Mouse (Mus musculus) T-helper 17 cell (primary cell): ENCODE results near the gene Klf11.
"Not testable (repeated sequence)": the region's sequence is repeated elsewhere in the genome, so short reads cannot be mapped to it uniquely, and the experiment has no call there.

Experiments used
- in situ Hi-C, 2 experiments: fragments of 300-600 bp; cut with MboI, MseI; formaldehyde crosslinking; loops; 1 replicate in 1 of 2; 2 replicates in 1 of 2; pipeline ENCODE4 v1.15.1; 2025; ENCODE audit warnings: high pct_unique_total_duplicates in 2 of 2

Klf11 gene

GRCm38 (mm10) chr12:24651063-24651557, at the start of gene Klf11:
Gene Klf11, plus strand, starts transcription at chr12:24651274.
- in situ Hi-C loops, result loop anchor here in 1 of 2 experiments (5.0 kb wide), 1 partner anchor 51 kb away; no protein-coding TSS in a partner anchor

DNA sequence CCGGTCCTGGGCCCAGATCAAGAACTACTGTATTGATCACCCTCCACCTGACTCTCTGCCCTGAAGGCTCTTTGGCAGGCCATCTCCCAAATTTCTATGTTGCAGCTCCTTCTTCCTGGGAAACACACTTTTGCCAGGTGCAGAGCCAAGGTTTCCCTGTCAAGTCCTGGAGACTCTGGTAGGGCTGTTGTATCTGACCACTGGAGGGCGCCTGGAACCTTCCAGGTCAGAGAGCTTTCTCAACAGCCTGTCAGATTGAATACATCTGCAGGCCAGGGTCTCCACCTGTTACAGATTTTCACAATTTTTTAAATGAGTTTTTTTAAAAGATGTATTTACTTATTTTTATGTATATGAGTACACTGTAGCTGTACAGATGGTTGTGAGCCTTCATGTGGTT, 47.8 kb upstream of the Klf11 start:
- in situ Hi-C loops, result loop anchor here in 1 of 2 experiments (5.0 kb wide), 1 partner anchor 36 kb away; no protein-coding TSS in a partner anchor

DNA sequence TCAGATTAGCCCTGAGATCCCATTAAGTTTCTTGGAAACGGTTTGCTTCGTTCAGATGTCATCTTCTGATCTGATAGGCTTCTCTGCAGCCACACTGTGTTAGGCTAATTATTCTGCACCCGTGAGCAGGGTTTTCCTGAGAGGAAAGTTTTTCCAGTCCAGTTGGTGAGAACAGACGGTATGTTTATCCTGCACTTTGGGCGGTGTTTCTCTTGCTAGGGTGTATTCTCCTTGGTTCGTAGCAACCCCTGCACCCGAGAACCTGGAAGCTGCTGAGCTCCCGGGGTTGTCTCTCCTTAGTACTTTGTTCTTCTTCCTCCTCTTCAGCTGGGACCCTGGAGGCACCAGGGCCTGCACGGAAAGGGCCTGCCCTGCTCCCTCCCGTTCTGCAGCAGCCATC, 44.9 kb upstream of the Klf11 start:
- in situ Hi-C loops, result loop anchor here (5.0 kb wide), 3 partner anchors 91 to 149 kb away; no protein-coding TSS in a partner anchor

GRCm38 (mm10) chr12:24612591-24612990, 38.5 kb upstream of the Klf11 start:
- in situ Hi-C loops, result no loop called here

GRCm38 (mm10) chr12:24614452-24615075, 36.5 kb upstream of the Klf11 start:
- in situ Hi-C loops, result no loop called here

DNA sequence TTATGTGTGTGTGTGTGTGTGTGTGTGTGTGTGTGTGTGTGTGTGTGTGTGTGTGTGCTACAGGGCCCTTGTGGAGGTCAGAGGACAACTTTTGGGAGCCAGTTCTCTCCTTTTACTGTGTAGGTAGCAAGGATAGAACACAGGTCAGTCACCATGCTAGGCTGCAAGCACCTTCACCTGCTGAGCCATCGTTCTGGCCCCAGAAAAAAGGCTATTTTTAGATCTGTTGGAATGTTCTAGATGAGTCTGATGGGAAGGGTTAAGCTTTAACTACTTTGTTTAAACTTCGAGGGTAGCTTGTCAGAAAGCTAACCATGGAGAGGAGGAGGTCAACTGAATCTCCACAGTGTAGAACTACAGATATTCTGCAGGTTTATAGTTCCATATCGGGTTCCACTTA, 35.9 kb upstream of the Klf11 start:
- in situ Hi-C loops, result no loop called here

GRCm38 (mm10) chr12:24619436-24619835, 31.6 kb upstream of the Klf11 start:
- in situ Hi-C loops, result no loop called here

DNA sequence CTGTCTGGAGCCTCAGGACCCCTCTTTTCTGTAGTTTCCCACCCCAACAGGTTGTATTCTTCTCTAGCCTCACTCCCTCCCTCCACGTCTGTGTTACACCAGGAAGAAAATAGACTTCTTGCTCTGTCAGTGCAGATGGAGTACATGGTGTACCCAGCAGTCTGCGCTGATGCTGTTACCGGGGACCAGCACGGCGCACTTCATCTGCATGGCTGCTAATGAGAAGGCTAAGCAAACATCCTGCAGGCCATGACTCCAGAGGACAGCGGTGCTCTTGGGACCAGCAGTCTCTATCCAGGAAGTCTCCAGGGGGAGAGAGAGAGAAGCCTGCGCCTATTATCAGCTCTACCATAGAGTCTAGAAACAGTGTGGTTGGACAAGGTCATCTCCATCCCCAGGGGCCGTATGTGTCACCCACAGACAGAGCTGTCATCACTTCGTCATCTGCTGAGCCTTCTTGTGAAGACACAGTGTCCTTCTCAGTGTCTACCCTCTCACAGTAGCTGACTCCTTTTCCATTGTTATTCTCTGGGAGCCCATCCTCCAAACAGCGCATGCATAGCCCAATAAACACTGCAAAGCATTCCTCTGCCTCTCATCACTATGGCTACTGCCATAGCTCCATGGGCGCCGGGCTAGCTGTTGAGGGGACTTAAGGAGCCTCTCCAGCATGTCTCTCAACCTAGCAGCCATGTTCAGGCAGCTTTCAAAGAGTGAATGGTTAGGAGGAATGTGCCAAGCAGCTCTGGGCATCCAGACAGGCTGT, 27.4 kb upstream of the Klf11 start:
- in situ Hi-C loops, result no loop called here

GRCm38 (mm10) chr12:24626401-24626800, 24.7 kb upstream of the Klf11 start:
- in situ Hi-C loops, result no loop called here

GRCm38 (mm10) chr12:24627215-24627614, 23.9 kb upstream of the Klf11 start:
- in situ Hi-C loops, result no loop called here

GRCm38 (mm10) chr12:24630220-24630619, 20.9 kb upstream of the Klf11 start:
- in situ Hi-C loops, result no loop called here

DNA sequence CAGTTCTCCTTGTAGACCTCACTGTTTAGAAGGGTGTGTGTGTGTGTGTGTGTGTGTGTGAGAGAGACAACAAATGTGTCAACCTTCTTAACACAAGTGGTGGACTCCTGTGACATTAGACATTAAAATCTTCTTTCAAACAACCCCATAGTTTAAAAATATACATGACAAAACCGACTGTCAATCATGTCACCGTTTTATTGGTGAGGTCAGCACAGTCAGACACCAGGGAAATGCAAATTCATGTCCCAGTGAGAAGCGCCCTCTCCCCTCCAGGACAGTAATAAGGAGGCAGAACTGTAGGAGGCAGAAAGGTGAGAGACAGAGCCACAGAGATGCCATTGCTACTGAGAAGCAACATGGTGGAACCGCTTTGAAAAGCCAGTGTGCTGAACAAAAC, 18.7 kb upstream of the Klf11 start:
- in situ Hi-C loops, result no loop called here

DNA sequence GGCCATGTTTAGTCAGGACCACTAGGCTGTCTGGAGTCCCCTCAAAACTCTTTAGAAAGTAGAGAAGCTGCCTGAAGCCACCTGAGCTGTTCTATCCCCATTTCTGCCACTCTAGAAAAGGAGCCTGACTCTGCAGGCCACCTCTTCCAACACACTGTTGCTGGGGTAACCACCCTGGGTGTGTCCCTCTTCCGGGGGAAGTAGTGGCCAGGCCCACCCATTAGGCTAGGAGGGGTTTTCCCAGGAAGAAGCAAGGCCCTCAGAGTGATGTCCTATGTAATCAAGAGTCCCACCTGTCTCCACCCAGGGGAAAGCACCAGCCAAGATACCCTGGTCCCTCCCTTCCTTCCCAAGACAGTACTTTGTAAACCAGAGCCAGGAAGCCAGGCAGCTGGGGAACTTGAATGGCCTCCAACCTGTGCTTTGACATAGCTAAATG, 17.3 kb upstream of the Klf11 start:
- in situ Hi-C loops, result no loop called here

- in situ Hi-C loops, result no loop called here
Measured at GRCm38 (mm10) chr12:24634212-24634611, 16.9 kb upstream of the Klf11 start.

DNA sequence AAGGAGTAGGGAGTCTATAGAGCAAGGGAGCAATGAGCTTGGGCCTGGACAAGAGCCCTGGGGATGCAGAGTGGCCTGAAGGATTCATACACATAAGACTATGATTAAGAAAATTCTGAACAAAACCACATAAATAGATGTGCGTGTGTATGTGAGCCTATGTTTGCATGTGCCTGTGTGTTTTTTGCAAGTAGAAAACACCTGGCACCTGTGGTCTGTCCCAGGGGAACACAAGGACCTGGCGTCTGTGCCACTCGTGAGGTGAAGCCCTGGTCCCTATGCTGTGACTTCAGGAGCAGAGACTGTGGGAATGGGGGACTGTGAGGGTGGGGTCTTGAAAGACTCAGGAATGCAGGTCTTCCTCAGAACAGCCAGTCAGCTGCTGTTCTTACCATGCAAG, 16.4 kb upstream of the Klf11 start:
- in situ Hi-C loops, result no loop called here

- in situ Hi-C loops, result not testable (repeated sequence)
Measured at GRCm38 (mm10) chr12:24638787-24639186, 12.3 kb upstream of the Klf11 start.

GRCm38 (mm10) chr12:24642370-24642802, 8.7 kb upstream of the Klf11 start:
- in situ Hi-C loops, result no loop called here

DNA sequence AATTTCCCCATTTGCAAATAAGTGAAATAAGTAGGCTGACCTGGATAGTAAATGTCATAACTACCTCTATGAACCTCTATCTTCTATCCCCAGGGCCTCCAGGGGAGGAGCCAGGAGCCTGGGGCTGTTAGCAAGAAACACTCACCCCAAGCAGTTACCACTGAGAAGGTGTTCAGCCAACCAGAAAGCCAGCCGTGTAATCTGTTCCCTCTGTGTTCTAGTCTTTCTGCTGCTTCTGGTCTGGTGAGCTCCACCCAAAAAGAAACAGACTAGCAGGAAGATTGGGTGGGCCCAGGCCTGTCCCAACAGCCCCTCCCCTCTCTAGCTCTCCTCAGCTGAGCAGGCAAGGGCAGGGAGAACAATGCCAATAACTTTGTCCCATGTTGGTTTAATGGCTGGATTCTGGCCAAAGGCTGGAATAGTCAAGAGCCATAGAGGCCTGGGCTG, 6.9 kb upstream of the Klf11 start:
- in situ Hi-C loops, result no loop called here

GRCm38 (mm10) chr12:24645901-24646300, 5.2 kb upstream of the Klf11 start:
- in situ Hi-C loops, result no loop called here

DNA sequence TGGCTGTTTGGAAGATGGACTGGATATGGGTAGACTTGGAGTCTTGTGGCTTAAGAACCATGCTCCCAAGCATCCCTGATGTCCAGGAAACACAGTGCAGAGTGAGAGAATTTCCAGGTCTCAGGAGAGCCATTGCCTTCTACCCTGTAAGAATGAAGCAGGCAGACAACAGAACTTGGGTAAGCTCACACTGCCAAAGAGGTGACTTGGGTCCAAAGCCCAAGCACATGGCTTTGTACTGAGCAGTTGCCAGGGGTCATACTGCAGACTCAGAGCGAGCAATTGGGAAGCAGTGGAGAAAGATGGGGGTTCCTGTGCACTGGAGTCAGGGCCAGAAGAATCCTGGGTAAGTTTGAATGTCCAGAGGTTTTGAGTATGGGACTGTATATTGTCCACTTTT, 3.0 kb upstream of the Klf11 start:
- in situ Hi-C loops, result no loop called here

- in situ Hi-C loops, result loop anchor here in 1 of 2 experiments (5.0 kb wide), 1 partner anchor 52 kb away; no protein-coding TSS in a partner anchor
Measured at GRCm38 (mm10) chr12:24650415-24651062, 535 bp upstream of the Klf11 start.
